Mouse (Mus musculus) spleen, adult 2 months (tissue): ENCODE measurements around the gene Tnfrsf23. TPM values are rescaled to one million over a fixed set of nuclear protein-coding genes. Genes with fewer than 3 reads are reported as not detected.

Source experiments
- DNase-seq, 2 experiments: peaks; one replicate each; pipeline versions ENCODE4 v3.0.0 to v3.0.0-alpha.2; 2012 to 2021; ENCODE audit warnings: low spot score in 2 of 2, low read depth in 1 of 2
- H3K27ac ChIP-seq: fragments of 200-500 bp; 2 replicates; pipeline ENCODE4 v1.5.1; 2012; ENCODE audit warnings: low read length, inconsistent platforms; ENCODE audit not compliant: insufficient read depth
- H3K27me3 ChIP-seq: fragments of 200-500 bp; 2 replicates; pipeline ENCODE4 v1.6.1; 2012; ENCODE audit warnings: mild to moderate bottlenecking, moderate library complexity, low read length, inconsistent platforms; ENCODE audit not compliant: control insufficient read depth, insufficient read depth
- H3K36me3 ChIP-seq: fragments of 200-500 bp; 2 replicates; pipeline ENCODE4 v1.6.1; 2012; ENCODE audit warnings: mild to moderate bottlenecking, low read length, inconsistent platforms; ENCODE audit not compliant: control insufficient read depth, insufficient read depth
- H3K4me1 ChIP-seq: fragments of 200-500 bp; 2 replicates; pipeline ENCODE4 v1.6.1; 2011; ENCODE audit warnings: inconsistent platforms; ENCODE audit not compliant: control insufficient read depth, insufficient read depth, insufficient read length
- H3K4me3 ChIP-seq: fragments of 200-500 bp; 2 replicates; pipeline ENCODE4 v1.5.1; 2011; ENCODE audit warnings: mild to moderate bottlenecking, inconsistent platforms; ENCODE audit not compliant: insufficient read depth, insufficient read length; ENCODE audit errors: extremely low read depth
- CTCF ChIP-seq: fragments of 200-500 bp; IDR thresholded peaks from 2 replicates; pipeline ENCODE4 v1.5.1; 2011; ENCODE audit warnings: mild to moderate bottlenecking, inconsistent platforms; ENCODE audit not compliant: insufficient read depth, insufficient read length, insufficient replicate concordance; ENCODE audit errors: extremely low read depth
- POLR2A ChIP-seq: fragments of 200-500 bp; IDR thresholded peaks from 2 replicates; pipeline ENCODE4 v1.6.1; 2011; ENCODE audit warnings: low read depth, low read length, inconsistent platforms
- WGBS: fragments of 180-500 bp; shearing (Covaris S2); methylation state at CpG from one replicate; pipeline ENCODE4 v1.1.7; 2018; 5-methylcytosine and 5-hydroxymethylcytosine counted together
- polyA plus RNA-seq: library from polyadenylated mRNA; depleted of rRNA; stranded (reverse); fragments of >200 nt; gene quantifications from 2 replicates; pipeline ENCODE4 v1.2.3, GENCODE M21; 2012; rRNA removed

The Tnfrsf23 gene
- polyA plus RNA-seq, 1 experiment = 0.99 TPM

DNA sequence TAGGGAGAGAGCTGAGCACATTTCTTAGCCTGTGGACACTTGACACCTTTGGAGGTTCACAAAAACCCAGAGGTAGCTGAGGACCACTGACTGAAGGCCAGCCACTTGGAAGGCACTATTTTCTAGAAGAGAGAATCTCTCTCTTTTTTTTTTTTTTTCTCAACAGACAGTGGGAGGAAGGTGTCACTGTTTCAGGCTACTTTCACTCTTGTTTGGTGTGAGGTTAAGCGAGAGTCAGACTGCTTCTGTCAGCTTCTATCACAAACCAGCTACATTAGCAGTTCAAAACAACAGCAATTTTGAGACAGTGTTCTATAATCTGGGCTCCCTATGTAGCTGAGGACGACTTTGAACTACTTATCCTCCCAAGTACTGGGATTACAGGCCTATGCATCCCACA is 59.5 kb downstream of the Tnfrsf23 start:
- Histone ChIP-seq H3K4me1 (peaks cover 17% of the 10 kb centered on the region), H3K27ac (peak overlapping the region; percentile 76), H3K36me3 (no peaks in the 10 kb centered on the region), H3K27me3 (no peaks in the 10 kb centered on the region), H3K4me3 (peak overlapping the region; percentile 31; the same call in 1 of the 2 replicates)
- TF ChIP-seq POLR2A (no peak), CTCF (no peak)
- 17% methylated on average over 2 of the region's 2 CpGs for WGBS
- no peak for DNase-seq

DNA sequence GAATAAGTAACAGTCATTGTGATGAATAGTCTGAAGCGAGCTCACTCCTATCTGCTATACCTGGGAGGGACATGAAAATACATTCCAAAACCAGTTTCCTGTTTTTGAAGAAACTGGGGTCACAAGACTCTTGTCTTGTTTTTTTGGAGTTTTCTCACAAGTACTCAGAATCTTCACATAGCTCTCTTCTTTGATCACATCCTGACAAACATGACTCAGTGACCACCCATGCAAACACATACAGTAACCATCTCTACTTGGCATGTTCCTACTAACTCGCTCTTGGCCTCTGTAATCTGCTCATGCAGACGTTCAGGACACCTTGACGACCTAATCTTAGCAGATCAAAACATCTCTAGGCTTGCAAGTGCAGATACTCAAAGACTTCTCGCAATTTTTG is 60.5 kb downstream of the Tnfrsf23 start:
- H3K27ac ChIP-seq = peak overlapping the region; percentile 49; the same call in 1 of the 2 replicates
- peaks cover 17% of the 10 kb centered on the region for H3K4me1 ChIP-seq
- H3K36me3 ChIP-seq = 0 out of 2 replicates have a peak, but pooled peaks cover 1% of the 10 kb centered on the region
- 26% methylated on average over 5 of the region's 5 CpGs for WGBS
- TF ChIP-seq CTCF = no peak
- no peak for TF ChIP-seq POLR2A
- no peak overlapping the region for H3K4me3 ChIP-seq
- H3K27me3 ChIP-seq = no peaks in the 10 kb centered on the region
- peak in 1 of 2 experiments; percentile 54 for DNase-seq

GRCm38 (mm10) chr7:143624561-143624960 is 61.1 kb downstream of the Tnfrsf23 start:
- 38% methylated on average over 3 of the region's 3 CpGs for WGBS
- Histone ChIP-seq H3K27ac (peak overlapping the region; percentile 58; the same call in 1 of the 2 replicates), H3K36me3 (0 out of 2 replicates have a peak, but pooled peaks cover 1% of the 10 kb centered on the region), H3K4me1 (peaks cover 17% of the 10 kb centered on the region), H3K4me3 (0 out of 2 replicates have a peak overlapping the region, but pooled peaks have one; percentile 21), H3K27me3 (no peaks in the 10 kb centered on the region)
- TF ChIP-seq POLR2A (no peak), CTCF (no peak)
- DNase-seq = no peak

DNA sequence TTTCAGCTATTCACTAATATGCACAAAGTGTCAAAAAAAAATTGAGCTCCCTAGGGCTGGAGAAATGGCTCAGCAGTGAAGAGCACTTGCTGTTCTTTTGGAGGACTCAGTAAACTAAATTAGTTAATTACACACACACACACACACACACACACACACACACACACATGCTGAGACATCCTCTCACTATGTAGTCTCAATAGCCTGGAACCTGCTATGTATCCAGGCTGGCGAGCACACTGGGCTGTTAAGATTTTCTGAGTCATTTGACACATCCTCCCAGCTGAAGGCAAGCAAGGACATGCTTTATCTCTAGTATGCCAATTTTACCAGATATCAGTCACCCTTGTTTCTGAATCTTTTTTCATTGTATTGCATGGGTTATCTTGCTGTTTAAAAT is 64.7 kb downstream of the Tnfrsf23 start:
- no peaks in the 10 kb centered on the region for H3K27me3 ChIP-seq
- H3K4me1 ChIP-seq = peaks cover 4% of the 10 kb centered on the region
- H3K27ac ChIP-seq = no peak overlapping the region
- WGBS = 91% methylated on average over 1 of the region's 1 CpGs
- TF ChIP-seq POLR2A = no peak
- TF ChIP-seq CTCF = no peak
- H3K36me3 ChIP-seq = peaks cover 14% of the 10 kb centered on the region
- DNase-seq = no peak
- H3K4me3 ChIP-seq = no peak overlapping the region

Other genes with a start within 250 kb of the Tnfrsf23 start
- 2.2 and 2.5 TPM in 2 replicates for gene Cdkn1c, start 224.8 kb downstream of the Tnfrsf23 start, polyA plus RNA-seq
- 1.7 and 2.2 TPM in 2 replicates for gene Slc22a18, start 212.1 kb downstream of the Tnfrsf23 start, polyA plus RNA-seq
- 0.37 and 1.2 TPM in 2 replicates for gene Phlda2, start 182.7 kb downstream of the Tnfrsf23 start, polyA plus RNA-seq
- 50.0 and 50.1 TPM in 2 replicates for gene Nap1l4, start 136.8 kb downstream of the Tnfrsf23 start, polyA plus RNA-seq
- 12.0 and 12.2 TPM in 2 replicates for gene Cars, start 85.8 kb downstream of the Tnfrsf23 start, polyA plus RNA-seq
- gene Tnfrsf26, start 57.1 kb downstream of the Tnfrsf23 start, polyA plus RNA-seq = 2.9 and 3.2 TPM in 2 replicates
- gene Tnfrsf22, start 36.2 kb downstream of the Tnfrsf23 start, polyA plus RNA-seq = 5.2 and 5.6 TPM in 2 replicates
- 31.2 and 37.6 TPM in 2 replicates for gene Osbpl5, start 71.1 kb upstream of the Tnfrsf23 start, polyA plus RNA-seq
- not detected in 2 replicates for gene Mrgprg, start 81.1 kb upstream of the Tnfrsf23 start, polyA plus RNA-seq
- gene Mrgpre, start 98.6 kb upstream of the Tnfrsf23 start, polyA plus RNA-seq = 6.6 and 7.6 TPM in 2 replicates
- gene Nadsyn1, start 137.0 kb upstream of the Tnfrsf23 start, polyA plus RNA-seq = 12.5 and 13.5 TPM in 2 replicates
- gene Dhcr7, start 137.3 kb upstream of the Tnfrsf23 start, polyA plus RNA-seq = 42.0 and 60.6 TPM in 2 replicates
- gene Gm498, start 181.0 kb upstream of the Tnfrsf23 start, polyA plus RNA-seq = not detected in 2 replicates